Mouse (Mus musculus) thymus, adult 18-20 months (tissue): Measurements from ENCODE around the gene Pgap2.

Source experiments
- DNase-seq, 2 experiments: peaks; one replicate each; pipeline ENCODE4 v3.0.0; 2022; ENCODE audit warnings: mixed read lengths in 2 of 2

Gene Pgap2

GRCm38 (mm10) chr7:102267601-102268394 is 57.8 kb downstream of the Pgap2 start, which contains the start of gene Stim1:
Gene Stim1, plus strand, starts transcription at chr7:102267806.
- peak; percentile 69 to 76 for DNase-seq

- DNase-seq, result no peak
These were observed 58.4 kb downstream of the Pgap2 start for GRCm38 (mm10) chr7:102268395-102268748.

- no peak for DNase-seq
These were observed 62.5 kb downstream of the Pgap2 start for GRCm38 (mm10) chr7:102272422-102272948.

DNA sequence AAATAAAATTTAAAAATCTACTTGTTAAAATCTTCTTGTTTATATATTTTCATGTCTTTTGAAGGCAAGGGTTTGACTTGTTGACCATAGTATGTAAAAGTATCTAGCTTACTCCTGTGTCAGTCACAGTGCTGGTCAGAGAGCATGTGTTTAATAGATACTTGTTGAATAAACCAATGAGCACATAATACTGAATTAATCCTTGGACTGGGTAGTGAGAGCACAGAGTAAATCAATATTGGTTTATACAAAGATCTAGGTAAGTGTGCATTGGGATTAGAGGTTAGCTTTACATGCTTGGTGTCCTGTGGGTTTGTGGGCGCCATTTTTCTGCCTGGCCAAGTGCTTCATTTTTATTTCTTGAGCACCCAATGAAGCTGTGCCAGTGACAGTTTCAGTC is 71.4 kb downstream of the Pgap2 start:
- no peak for DNase-seq

GRCm38 (mm10) chr7:102282261-102282660 is 72.3 kb downstream of the Pgap2 start:
- no peak for DNase-seq
